Mouse (Mus musculus) MEL (cell line): Measurements from ENCODE around the gene Vmn1r217. TPM values are rescaled to one million over a fixed set of nuclear protein-coding genes. Genes with fewer than 3 reads are reported as not detected.

Source experiments
- DNase-seq: peaks from one replicate; pipeline ENCODE4 v3.0.0; 2011; ENCODE audit warnings: low read depth, low spot score
- H3K27ac ChIP-seq: 2 replicates; pipeline ENCODE4 v1.5.1; 2012; ENCODE audit warnings: low read depth, mild to moderate bottlenecking, control low read depth, low read length, moderate library complexity; ENCODE audit not compliant: control insufficient read depth
- H3K27me3 ChIP-seq, 2 experiments: fragments of 150-350 bp in 1 of 2; sonication (generic) in 1 of 2; 2 replicates each; pipeline ENCODE4 v1.6.1; 2012; ENCODE audit warnings: low read length in 2 of 2, mild to moderate bottlenecking in 2 of 2, improper control_type of control experiment in 1 of 2, moderate library complexity in 1 of 2; ENCODE audit not compliant: insufficient read depth in 2 of 2, control insufficient read depth in 1 of 2
- H3K36me3 ChIP-seq, 2 experiments: 2 replicates each; pipeline ENCODE4 v1.6.1; 2012 to 2014; ENCODE audit warnings: low read length in 2 of 2, improper control_type of control experiment in 1 of 2, inconsistent platforms in 1 of 2, mild to moderate bottlenecking in 1 of 2; ENCODE audit not compliant: insufficient read depth in 2 of 2, control insufficient read depth in 1 of 2
- H3K4me1 ChIP-seq, 2 experiments: fragments of 150-350 bp in 1 of 2; sonication (generic) in 1 of 2; 2 replicates each; pipeline ENCODE4 v1.6.1; 2012; ENCODE audit warnings: low read length in 2 of 2, improper control_type of control experiment in 1 of 2, mild to moderate bottlenecking in 1 of 2; ENCODE audit not compliant: insufficient read depth in 2 of 2, control insufficient read depth in 1 of 2
- H3K4me3 ChIP-seq, 2 experiments: fragments of 150-350 bp in 1 of 2; sonication (generic) in 1 of 2; 2 replicates each; pipeline ENCODE4 v1.5.1; 2012; ENCODE audit warnings: low read depth in 2 of 2, low read length in 2 of 2, mild to moderate bottlenecking in 2 of 2, moderate library complexity in 2 of 2, control low read depth in 1 of 2, improper control_type of control experiment in 1 of 2; ENCODE audit not compliant: control insufficient read depth in 1 of 2, insufficient read depth in 1 of 2
- H3K79me2 ChIP-seq: 2 replicates; pipeline ENCODE4 v1.6.1; 2012; ENCODE audit warnings: mild to moderate bottlenecking, low read length, moderate library complexity; ENCODE audit not compliant: control insufficient read depth, poor library complexity, insufficient read depth
- H3K9ac ChIP-seq: 2 replicates; pipeline ENCODE4 v1.6.1; 2012; ENCODE audit warnings: low read depth, mild to moderate bottlenecking, control low read depth, low read length, moderate library complexity; ENCODE audit not compliant: control insufficient read depth, poor library complexity, severe bottlenecking
- H3K9me3 ChIP-seq: fragments of 150-350 bp; sonication (generic); replicated peaks from 2 replicates; pipeline ENCODE4 v1.6.1; 2012; ENCODE audit warnings: mild to moderate bottlenecking, low read length, improper control_type of control experiment, moderate library complexity; ENCODE audit not compliant: insufficient read depth
- BHLHE40 ChIP-seq: IDR thresholded peaks from 2 replicates; pipeline ENCODE4 v1.6.1; 2012; ENCODE audit warnings: low read depth, mild to moderate bottlenecking, inconsistent platforms, low read length, improper control_type of control experiment, borderline replicate concordance
- CHD1 ChIP-seq: IDR thresholded peaks from 2 replicates; pipeline ENCODE4 v1.6.1; 2012; ENCODE audit warnings: low read depth, mild to moderate bottlenecking, inconsistent platforms, low read length, improper control_type of control experiment
- CHD2 ChIP-seq: IDR thresholded peaks from 2 replicates; pipeline ENCODE4 v1.6.1; 2011; ENCODE audit warnings: low read length, improper control_type of control experiment
- GABPA ChIP-seq: IDR thresholded peaks from 2 replicates; pipeline ENCODE4 v1.6.1; 2012; ENCODE audit warnings: low read depth, mild to moderate bottlenecking, inconsistent platforms, low read length, improper control_type of control experiment, moderate library complexity
- GATA1 ChIP-seq: IDR thresholded peaks from 2 replicates; pipeline ENCODE4 v1.6.1; 2011; ENCODE audit warnings: low read depth, low read length, improper control_type of control experiment
- HCFC1 ChIP-seq: IDR thresholded peaks from 2 replicates; pipeline ENCODE4 v1.6.1; 2012; ENCODE audit warnings: low read depth, mild to moderate bottlenecking, inconsistent platforms, low read length, improper control_type of control experiment, moderate library complexity
- MAFK ChIP-seq: IDR thresholded peaks from 2 replicates; pipeline ENCODE4 v1.6.1; 2011; ENCODE audit warnings: low read depth, mild to moderate bottlenecking, low read length, improper control_type of control experiment, borderline replicate concordance
- MAX ChIP-seq: IDR thresholded peaks from 2 replicates; pipeline ENCODE4 v1.6.1; 2011; ENCODE audit warnings: low read length, improper control_type of control experiment
- MAZ ChIP-seq: IDR thresholded peaks from 2 replicates; pipeline ENCODE4 v1.6.1; 2012; ENCODE audit warnings: low read depth, mild to moderate bottlenecking, inconsistent platforms, low read length, improper control_type of control experiment
- MEF2A ChIP-seq: IDR thresholded peaks from 2 replicates; pipeline ENCODE4 v1.6.1; 2014; ENCODE audit warnings: low read depth, mild to moderate bottlenecking, inconsistent platforms, low read length, improper control_type of control experiment; ENCODE audit not compliant: poor library complexity, insufficient replicate concordance, severe bottlenecking; ENCODE audit errors: extremely low read depth
- MXI1 ChIP-seq: IDR thresholded peaks from 2 replicates; pipeline ENCODE4 v1.6.1; 2011; ENCODE audit warnings: mild to moderate bottlenecking, low read depth, low read length, improper control_type of control experiment
- MYC ChIP-seq: IDR thresholded peaks from 2 replicates; pipeline ENCODE4 v1.6.1; 2011; ENCODE audit warnings: low read depth, mild to moderate bottlenecking, low read length, improper control_type of control experiment, moderate library complexity
- NRF1 ChIP-seq: IDR thresholded peaks from 2 replicates; pipeline ENCODE4 v1.6.1; 2014; ENCODE audit warnings: low read depth, mild to moderate bottlenecking, inconsistent platforms, low read length, improper control_type of control experiment, moderate library complexity; ENCODE audit not compliant: poor library complexity, insufficient read depth, severe bottlenecking
- POLR2AphosphoS2 ChIP-seq: IDR thresholded peaks from 2 replicates; pipeline ENCODE4 v1.6.1; 2011; ENCODE audit warnings: low read length, improper control_type of control experiment
- RCOR1 ChIP-seq: IDR thresholded peaks from 2 replicates; pipeline ENCODE4 v1.6.1; 2012; ENCODE audit warnings: low read depth, mild to moderate bottlenecking, inconsistent platforms, low read length, improper control_type of control experiment
- SIN3A ChIP-seq: IDR thresholded peaks from 2 replicates; pipeline ENCODE4 v1.6.1; 2012; ENCODE audit warnings: low read length, improper control_type of control experiment, inconsistent platforms
- SMC3 ChIP-seq: IDR thresholded peaks from 2 replicates; pipeline ENCODE4 v1.6.1; 2011; ENCODE audit warnings: low read depth, low read length, improper control_type of control experiment
- TCF12 ChIP-seq: IDR thresholded peaks from 2 replicates; pipeline ENCODE4 v1.6.1; 2014; ENCODE audit warnings: low read depth, mild to moderate bottlenecking, inconsistent platforms, low read length, improper control_type of control experiment, moderate library complexity
- UBTF ChIP-seq: IDR thresholded peaks from 2 replicates; pipeline ENCODE4 v1.6.1; 2012; ENCODE audit warnings: low read depth, mild to moderate bottlenecking, inconsistent platforms, low read length, improper control_type of control experiment, moderate library complexity, borderline replicate concordance; ENCODE audit not compliant: insufficient read depth
- ZMIZ1 ChIP-seq: IDR thresholded peaks from 2 replicates; pipeline ENCODE4 v1.6.1; 2012; ENCODE audit warnings: low read depth, mild to moderate bottlenecking, inconsistent platforms, low read length, improper control_type of control experiment, moderate library complexity
- polyA plus RNA-seq, 2 experiments: library from polyadenylated mRNA; stranded (reverse) in 1 of 2; unstranded in 1 of 2; fragments of >175 nt in 1 of 2; fragments of >200 nt in 1 of 2; gene quantifications; 2 replicates each; pipeline versions ENCODE4 v1.2.1 to v1.2.4; 2012; ENCODE audit warnings: low replicate concordance in 2 of 2, low read depth in 1 of 2; ENCODE audit not compliant: insufficient read length in 2 of 2, insufficient read depth in 1 of 2, missing spikeins in 1 of 2
- total RNA-seq: library from RNA; depleted of rRNA; stranded (reverse); fragments of 300-350 nt; gene quantifications from 2 replicates; pipeline ENCODE4 v1.2.3, GENCODE M21; 2012

Gene Vmn1r217
- total and polyA plus RNA-seq, 3 experiments, result not detected

DNA sequence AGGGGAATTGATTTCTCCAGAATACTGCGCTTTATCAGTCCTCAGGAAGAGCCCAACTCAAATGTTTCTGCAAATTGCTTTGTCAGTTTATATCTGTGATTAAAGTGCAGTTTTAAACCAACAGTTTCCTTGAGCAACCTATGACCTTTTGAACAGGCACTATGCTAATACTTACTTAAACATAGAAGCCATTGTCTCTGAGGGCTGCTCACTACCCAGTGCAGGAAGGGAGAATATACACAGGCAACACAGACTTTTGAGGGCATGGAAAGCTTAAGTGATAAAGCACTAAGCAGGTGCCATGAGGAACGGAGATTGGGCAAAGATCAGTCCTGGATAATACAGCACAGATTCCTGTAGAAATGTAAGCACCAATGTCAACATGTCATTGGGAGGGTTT is 48.7 kb downstream of the Vmn1r217 start:
- no peak overlapping the region for H3K4me3 ChIP-seq
- H3K79me2 ChIP-seq, result no peaks in the 10 kb centered on the region
- no peaks in the 10 kb centered on the region for H3K36me3 ChIP-seq
- H3K27me3 ChIP-seq, result no peaks in the 10 kb centered on the region
- no peak for DNase-seq
- no peak overlapping the region for H3K9ac ChIP-seq
- no peak overlapping the region for H3K27ac ChIP-seq
- H3K9me3 ChIP-seq, result no peaks in the 10 kb centered on the region
- no peaks in the 10 kb centered on the region for H3K4me1 ChIP-seq
- no peak for TF ChIP-seq HCFC1
- no peak for TF ChIP-seq TCF12
- no peak for TF ChIP-seq BHLHE40
- no peak for TF ChIP-seq POLR2AphosphoS2
- no peak for TF ChIP-seq MAX
- TF ChIP-seq NRF1, result no peak
- TF ChIP-seq CHD1, result no peak
- no peak for TF ChIP-seq CHD2
- no peak for TF ChIP-seq ZMIZ1
- TF ChIP-seq SMC3, result no peak
- no peak for TF ChIP-seq MXI1
- TF ChIP-seq GABPA, result no peak

DNA sequence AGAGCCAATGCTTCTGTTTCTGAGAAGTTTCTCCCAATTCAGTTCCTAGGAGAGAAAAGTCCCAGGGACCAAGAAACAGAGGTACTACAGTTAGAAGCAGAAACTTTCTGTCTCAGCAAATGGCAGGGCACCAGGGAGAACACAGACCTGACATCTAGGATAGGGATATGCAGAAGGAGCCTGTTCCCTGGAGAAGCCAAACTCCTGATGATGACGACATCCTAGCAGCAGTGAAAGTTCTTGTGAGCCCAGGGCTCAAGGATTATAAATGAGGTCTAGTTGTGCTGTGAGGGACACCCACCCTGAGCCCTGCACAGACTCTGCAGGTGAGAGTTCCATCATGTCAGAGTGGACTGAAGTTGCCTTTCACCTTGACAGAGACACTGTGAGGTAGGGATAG is 50.3 kb downstream of the Vmn1r217 start, which contains the start of gene Vmn1r215:
TSS of gene Vmn1r215 (plus strand) at position 301 of the 400 bp plus-strand sequence.
- Histone ChIP-seq H3K9me3 (no peaks in the 10 kb centered on the region), H3K4me3 (no peak within 1 kb of the TSS), H3K36me3 (no peaks in the 10 kb centered on the region), H3K79me2 (no peaks in the 10 kb centered on the region), H3K27ac (no peak within 1 kb of the TSS), H3K9ac (no peak within 1 kb of the TSS), H3K4me1 (no peaks in the 10 kb centered on the region), H3K27me3 (no peaks in the 10 kb centered on the region)
- no peak for DNase-seq
- TF ChIP-seq UBTF, result no peak
- no peak for TF ChIP-seq MEF2A
- TF ChIP-seq BHLHE40, result no peak
- TF ChIP-seq NRF1, result no peak
- TF ChIP-seq MAZ, result no peak
- TF ChIP-seq MYC, result no peak
- TF ChIP-seq SIN3A, result no peak
- no peak for TF ChIP-seq MAX
- no peak for TF ChIP-seq RCOR1
- no peak for TF ChIP-seq GATA1
- no peak for TF ChIP-seq GABPA
- no peak for TF ChIP-seq MAFK
